Mouse (Mus musculus): ENCODE measurements around the gene B4galt4.

- TF ChIP-seq MAX (IDR thresholded peaks at IDR 0.05; ENCODE audit: low read length): no peak
- no peak for TF ChIP-seq BHLHE40 (IDR thresholded peaks at IDR 0.05; ENCODE audit: borderline replicate concordance, low read depth, low read length)
- no peak for TF ChIP-seq CTCF (IDR thresholded peaks at IDR 0.05 in 2 of 3, conservative IDR thresholded peaks at IDR 0.05 in 1 of 3; ENCODE audit: control insufficient read depth in 1 of 3, insufficient read depth in 1 of 3, low read depth in 2 of 3, low read length in 3 of 3, poor library complexity in 1 of 3, severe bottlenecking in 1 of 3)
- no peak for TF ChIP-seq MAFK (IDR thresholded peaks at IDR 0.05; ENCODE audit: borderline replicate concordance, low read depth, low read length)
- no peak for TF ChIP-seq MEF2A (IDR thresholded peaks at IDR 0.05; ENCODE audit: extremely low read depth, insufficient replicate concordance, low read depth, low read length, poor library complexity, severe bottlenecking)
Observed at GRCm38 (mm10) chr16:38724974-38725373, 17.1 kb upstream of the B4galt4 start.
